9 mouse cellular contexts compared by ENCODE assay signal in the genomic region with DNA sequence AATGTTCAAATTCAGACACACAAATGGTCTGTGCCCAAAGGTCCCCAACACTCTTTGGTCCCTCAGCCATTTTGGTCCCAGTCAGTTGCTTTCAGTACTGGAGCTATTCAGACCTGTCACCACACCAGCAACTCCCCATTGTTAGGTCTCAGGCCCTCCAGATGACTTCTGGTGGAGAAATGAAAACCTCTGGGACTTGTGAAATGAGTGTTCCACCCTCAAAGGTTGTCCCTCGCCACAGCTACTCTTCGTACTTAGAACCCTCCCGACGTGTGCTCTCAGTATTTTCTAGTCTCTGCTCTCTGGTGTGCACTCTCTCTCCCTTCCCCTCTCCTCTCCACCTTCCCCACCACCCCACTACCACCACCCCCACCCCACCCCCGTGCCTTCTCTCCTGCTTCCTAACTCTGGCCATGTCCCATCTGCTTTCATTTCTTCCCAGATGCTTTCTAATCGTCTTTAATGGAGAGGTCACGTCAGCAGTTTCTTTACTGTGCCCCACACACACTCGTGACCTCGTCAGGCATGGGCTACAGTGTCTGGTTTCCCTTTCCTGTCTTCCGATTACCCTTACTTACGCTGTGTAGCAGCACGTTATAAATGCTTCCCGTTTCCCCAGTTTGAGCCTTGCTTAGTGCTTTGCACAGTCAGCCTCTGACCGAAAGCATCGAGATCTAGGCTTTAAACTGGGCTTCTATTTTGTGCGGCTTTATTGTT. TPM values are rescaled to one million over a fixed set of nuclear protein-coding genes. Genes with fewer than 3 reads are reported as not detected.
DNase-seq lines count a peak whose midpoint lies in the region; ATAC-seq and TF ChIP-seq lines count a peak whose summit lies in the region.
"Had no signal": no experiment of that assay in that cellular context is flagged by ENCODE, and none has a peak within 500 bp of the region (broad histone marks: within the 10 kb centered on the region; RNA-seq: fewer than 3 reads in every experiment).

No protein-coding gene starts in this region.

- intact Hi-C loops in left cerebral cortex, adult 2 months (cut with DNase I) = no loop called here

- H3K27ac ChIP-seq in lung, embryonic 14.5 days (ENCODE audit: low read depth) = no peak overlapping the region
- peak overlapping the region; percentile 79 for H3K27ac ChIP-seq in limb, embryonic 10.5 days
- H3K27ac ChIP-seq in left cerebral cortex, adult 2 months = no peak overlapping the region

- peak overlapping the region; percentile 29 for H3K4me2 ChIP-seq in lung, embryonic 14.5 days

- H3K9ac ChIP-seq in lung, embryonic 14.5 days = no peak overlapping the region

- peaks cover 17% of the 10 kb centered on the region for H3K36me3 ChIP-seq in lung, embryonic 14.5 days (ENCODE audit: insufficient read depth)
- H3K36me3 ChIP-seq in limb, embryonic 10.5 days = peaks cover 25% of the 10 kb centered on the region

- peak; percentile 62; the same call in 1 of the 2 replicates for ATAC-seq in lung, embryonic 14.5 days (ENCODE audit: insufficient read depth)
- ATAC-seq: forebrain, embryonic 16.5 days had no signal

- no peak overlapping the region for H3K4me3 ChIP-seq in lung, embryonic 14.5 days (ENCODE audit: low read depth, low read length)
- H3K4me3 ChIP-seq in limb, embryonic 10.5 days = no peak overlapping the region
- H3K4me3 ChIP-seq in left cerebral cortex, adult 2 months = no peak overlapping the region

- DNase-seq in lung, embryonic 14.5 days = peak; percentile 54
- no peak for DNase-seq in lung, postnatal 25 days (ENCODE audit: low spot score)
- DNase-seq in embryo, embryonic 11 days = peak; percentile 59
- no peak for DNase-seq in limb, embryonic 10.5 days (ENCODE audit: low spot score)
- DNase-seq in natural killer cell, adult 2 months (ENCODE audit: low spot score in 2 of 2) = peak; percentile 22 to 57
- no peak for DNase-seq in frontal cortex, postnatal 36 days (ENCODE audit: low spot score in 2 of 2)
- DNase-seq in Muller cell, postnatal 12 days (ENCODE audit: inconsistent ontology term) = no peak
- no peak for DNase-seq in left cerebral cortex, adult 2 months (ENCODE audit: extremely low spot score in 1 of 2, low spot score in 2 of 2)

- no peaks in the 10 kb centered on the region for H3K9me3 ChIP-seq in lung, embryonic 14.5 days (ENCODE audit: low read depth, low read length)
- H3K9me3 ChIP-seq in limb, embryonic 10.5 days (replicated peaks) = no peaks in the 10 kb centered on the region

- no peaks in the 10 kb centered on the region; the same call in 1 of the 2 replicates for H3K4me1 ChIP-seq in lung, embryonic 14.5 days (ENCODE audit: insufficient read depth)
- peaks cover 36% of the 10 kb centered on the region for H3K4me1 ChIP-seq in limb, embryonic 10.5 days

- WGBS in lung, embryonic 14.5 days = 38% methylated on average over 16 of the region's 16 CpGs
- WGBS in limb, embryonic 10.5 days = 38% methylated on average over 16 of the region's 16 CpGs

- TF ChIP-seq CTCF in lung, embryonic 14.5 days (IDR thresholded peaks at IDR 0.05; ENCODE audit: low read depth) = no peak
- no peak for TF ChIP-seq CTCF in left cerebral cortex, adult 2 months (IDR thresholded peaks at IDR 0.05)

- no peaks in the 10 kb centered on the region for H3K27me3 ChIP-seq in lung, embryonic 14.5 days (ENCODE audit: insufficient read depth, low read length)
- no peaks in the 10 kb centered on the region for H3K27me3 ChIP-seq in limb, embryonic 10.5 days (ENCODE audit: low read depth, poor library complexity, severe bottlenecking)

RNA-seq across cellular contexts. Expression of a gene that starts 27.3 kb away (rescaled TPM):
- 260 and 269 TPM in 2 replicates for polyA plus RNA-seq in lung, embryonic 14.5 days (2014; fragmentation: Nextera tagmentation; extraction: Ambion mirVana)
- polyA plus RNA-seq in limb, embryonic 10.5 days (2016; fragmentation: Nextera tagmentation; extraction: Ambion mirVana) = 399 and 404 TPM in 2 replicates
- total RNA-seq in left cerebral cortex, adult 2 months (2021) = 100 to 1,000 TPM; 104 to 111 TPM

Comparison
In these comparisons a context has a peak if more than half of its experiments do, and no peak if none do; other contexts are left out.
1. DNase-seq: peak in lung, embryonic 14.5 days (single experiment), embryo, embryonic 11 days (single experiment) and natural killer cell, adult 2 months (2 of 2); none in lung, postnatal 25 days (single experiment), limb, embryonic 10.5 days (single experiment), frontal cortex, postnatal 36 days (0 of 2), Muller cell, postnatal 12 days (single experiment) and left cerebral cortex, adult 2 months (0 of 2).